Mouse (Mus musculus): ENCODE results near the gene Rdx.

Gene Rdx

DNA sequence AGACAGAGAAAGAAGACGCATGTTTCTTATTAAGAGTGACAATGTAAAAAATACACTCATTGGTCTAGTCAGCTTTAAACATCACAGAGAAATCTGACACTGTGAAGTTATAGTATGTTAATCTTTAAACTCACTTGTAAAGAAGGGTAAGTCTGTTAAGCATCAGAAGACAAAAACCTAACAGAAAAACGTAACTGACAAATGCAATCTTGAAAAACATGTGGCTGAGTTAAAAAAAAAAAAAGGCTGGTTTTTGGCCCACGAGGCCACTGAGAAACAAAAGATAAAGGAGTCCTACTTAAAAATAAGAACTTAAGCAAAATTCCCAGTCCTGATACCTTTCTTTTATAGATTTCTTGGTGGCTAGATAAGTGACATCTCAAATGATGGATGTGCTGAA, 63.8 kb downstream of the Rdx start:
- no peak for DNase-seq (ENCODE audit: low spot score)

DNA sequence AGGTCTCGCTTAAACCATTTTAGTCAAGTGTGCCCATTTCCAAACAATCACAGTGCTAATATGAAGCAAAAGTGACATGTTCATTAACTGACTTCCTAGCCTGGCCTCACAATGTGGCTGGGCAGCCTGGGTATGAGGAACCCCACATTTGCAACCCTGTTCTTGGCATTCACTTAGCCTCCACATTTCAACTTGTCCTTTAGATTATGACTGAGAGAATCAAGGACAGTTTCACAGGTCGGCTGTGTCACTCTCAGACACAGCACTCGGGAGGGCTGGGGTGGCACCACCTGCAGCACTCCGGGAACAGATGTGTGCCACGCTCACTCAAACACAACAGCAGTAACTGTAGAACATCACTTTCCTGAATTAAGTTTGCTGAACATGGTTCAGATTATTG, 66.1 kb downstream of the Rdx start:
- DNase-seq (ENCODE audit: low spot score): no peak

DNA sequence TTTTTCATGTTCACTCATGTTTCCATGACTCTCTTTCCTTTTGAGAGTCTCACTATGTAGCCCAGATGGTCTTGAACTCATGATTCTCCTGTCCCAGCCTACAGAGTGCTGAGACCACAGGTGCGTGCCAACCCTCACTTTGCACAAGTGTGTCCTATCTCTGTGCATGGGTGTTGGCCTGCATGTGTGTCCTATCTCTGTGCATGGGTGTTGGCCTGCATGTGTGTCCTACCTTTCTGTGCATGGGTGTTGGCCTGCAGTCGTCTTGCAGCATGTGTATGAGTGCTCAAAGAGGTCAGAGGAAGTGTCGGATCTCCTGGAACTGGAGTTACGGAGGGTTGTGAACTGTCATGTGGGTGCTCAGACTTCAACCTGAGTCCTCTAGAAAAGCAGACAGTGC, 72.2 kb downstream of the Rdx start:
- no peak for DNase-seq (ENCODE audit: low spot score)

DNA sequence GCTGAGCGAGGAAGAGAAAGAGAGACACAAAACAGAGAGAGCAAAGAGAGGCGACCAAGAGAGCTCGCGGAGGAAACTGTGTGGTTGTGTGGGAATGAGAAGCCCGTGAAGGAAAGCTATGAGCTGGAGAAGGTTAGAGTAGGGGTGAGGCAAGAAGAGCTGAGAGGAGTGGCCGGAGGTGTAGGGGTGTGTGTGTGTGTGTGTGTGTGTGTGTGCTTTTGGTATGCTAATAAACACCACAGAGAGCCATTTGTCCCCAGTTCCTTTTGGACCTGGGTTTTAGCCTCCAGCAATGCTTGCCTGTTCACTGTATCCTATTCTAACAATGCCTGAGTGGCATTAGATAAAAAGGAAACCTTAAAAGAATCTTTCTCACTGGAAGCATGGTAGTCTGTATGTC, 78.3 kb downstream of the Rdx start:
- DNase-seq (ENCODE audit: low spot score): no peak

DNA sequence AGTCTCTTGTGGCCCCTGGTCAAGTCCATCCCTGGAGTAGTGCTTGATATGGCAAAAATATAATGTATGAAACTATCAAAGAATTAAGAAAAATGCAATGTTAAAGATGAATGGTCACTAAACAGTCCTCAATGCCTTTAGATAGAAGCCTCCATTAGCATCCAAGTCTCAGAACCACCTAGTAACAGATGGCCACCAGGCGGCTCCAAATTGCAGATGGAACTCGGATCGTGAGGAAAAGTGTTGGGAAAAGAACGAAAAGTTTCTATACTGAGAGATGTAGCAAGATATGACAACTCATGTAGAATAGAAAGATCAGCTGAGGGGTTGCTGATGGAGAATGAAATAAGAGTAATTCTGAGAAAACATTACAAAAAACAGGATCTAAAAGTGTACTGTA, 83.4 kb downstream of the Rdx start:
- no peak for DNase-seq (ENCODE audit: low spot score)

DNA sequence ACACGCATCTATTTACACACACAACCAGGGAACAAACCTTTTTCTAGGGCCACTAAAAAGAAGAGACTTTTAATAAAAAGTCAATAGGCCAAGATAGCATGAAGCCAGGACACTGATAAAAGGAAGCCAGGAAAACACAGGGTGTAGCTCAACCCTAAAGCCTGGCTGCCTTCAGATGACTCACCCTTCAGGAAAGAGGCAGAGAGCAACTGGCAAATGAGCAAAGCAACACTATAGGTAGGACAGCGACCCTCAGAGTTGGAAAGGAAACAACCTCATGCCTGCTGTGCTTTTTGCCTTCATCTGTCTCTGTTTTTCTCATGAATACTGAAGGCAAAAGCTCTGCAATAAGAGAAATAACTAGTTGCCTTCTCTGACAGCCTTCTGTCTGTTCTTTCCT, 85.8 kb downstream of the Rdx start:
- no peak for DNase-seq (ENCODE audit: low spot score)
